7 mouse cellular contexts compared by ENCODE assay signal in the genomic region with DNA sequence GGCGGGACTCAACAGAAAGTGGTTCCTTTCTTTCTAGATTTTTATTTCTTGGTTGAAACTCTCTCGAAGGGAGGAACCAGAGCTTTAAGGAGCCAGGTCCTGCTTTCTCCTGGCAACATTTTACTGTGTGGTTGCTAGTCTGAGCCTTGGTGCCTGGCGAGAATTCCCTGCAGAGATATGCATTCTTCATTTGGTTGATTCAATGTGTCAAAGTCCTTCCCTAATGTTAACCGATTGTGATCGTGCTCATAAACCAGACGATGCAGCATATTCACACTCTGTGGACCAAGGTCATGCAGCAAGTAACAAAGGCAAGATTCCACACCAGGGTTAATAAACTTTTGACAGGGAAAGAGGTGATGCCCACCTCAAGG. TPM values are rescaled to one million over a fixed set of nuclear protein-coding genes. Genes with fewer than 3 reads are reported as not detected.
A peak's percentile ranks its signal among the peaks of the same experiment; 100 is the strongest.
DNase-seq lines count a peak whose midpoint lies in the region; ATAC-seq and TF ChIP-seq lines count a peak whose summit lies in the region.

No protein-coding gene starts in this region.

- H3K4me2 ChIP-seq in lung, embryonic 14.5 days = peak overlapping the region; percentile 95
- peak overlapping the region; percentile 74 for H3K4me2 ChIP-seq in forebrain, embryonic 12.5 days
- peak overlapping the region; percentile 90 for H3K4me2 ChIP-seq in limb, embryonic 13.5 days (replicated peaks)

- WGBS in lung, embryonic 14.5 days = 9% methylated on average over 6 of the region's 6 CpGs
- WGBS in forebrain, embryonic 12.5 days = 5% methylated on average over 6 of the region's 6 CpGs
- WGBS in limb, embryonic 13.5 days = 13% methylated on average over 6 of the region's 6 CpGs
- 6% methylated on average over 6 of the region's 6 CpGs for WGBS in small intestine, adult 2 months

- H3K27ac ChIP-seq in lung, embryonic 14.5 days (ENCODE audit: low read depth) = no peak overlapping the region
- H3K27ac ChIP-seq in forebrain, embryonic 12.5 days = peak overlapping the region; percentile 95
- H3K27ac ChIP-seq in limb, embryonic 13.5 days = peak overlapping the region; percentile 55; the same call in 1 of the 2 replicates
- no peak overlapping the region for H3K27ac ChIP-seq in small intestine, adult 2 months (ENCODE audit: insufficient read depth, low read depth, low read length)

- intact Hi-C loops in left cerebral cortex, postnatal 4 days (cut with DNase I) = no loop called here

- H3K27me3 ChIP-seq in lung, embryonic 14.5 days (ENCODE audit: insufficient read depth, low read length) = peaks cover 17% of the 10 kb centered on the region
- no peaks in the 10 kb centered on the region for H3K27me3 ChIP-seq in forebrain, embryonic 12.5 days
- H3K27me3 ChIP-seq in limb, embryonic 13.5 days = peaks cover 10% of the 10 kb centered on the region; the same call in 1 of the 2 replicates
- H3K27me3 ChIP-seq in small intestine, adult 2 months (ENCODE audit: control insufficient read depth, insufficient read depth, low read length) = peaks cover 10% of the 10 kb centered on the region; the same call in 1 of the 2 replicates

- no peak for TF ChIP-seq CTCF in lung, embryonic 14.5 days (IDR thresholded peaks at IDR 0.05; ENCODE audit: low read depth)
- no peak for TF ChIP-seq CTCF in small intestine, adult 2 months (IDR thresholded peaks at IDR 0.05; ENCODE audit: extremely low read depth, insufficient read length, insufficient replicate concordance, low read depth, low read length)

- H3K9me3 ChIP-seq in lung, embryonic 14.5 days (ENCODE audit: low read depth, low read length) = no peaks in the 10 kb centered on the region
- H3K9me3 ChIP-seq in forebrain, embryonic 12.5 days = no peaks in the 10 kb centered on the region
- no peaks in the 10 kb centered on the region for H3K9me3 ChIP-seq in limb, embryonic 13.5 days

- H3K4me1 ChIP-seq in lung, embryonic 14.5 days (ENCODE audit: insufficient read depth) = peaks cover 3% of the 10 kb centered on the region; the same call in 1 of the 2 replicates
- H3K4me1 ChIP-seq in forebrain, embryonic 12.5 days = peaks cover 64% of the 10 kb centered on the region
- H3K4me1 ChIP-seq in limb, embryonic 13.5 days = peaks cover 40% of the 10 kb centered on the region
- peaks cover 8% of the 10 kb centered on the region for H3K4me1 ChIP-seq in small intestine, adult 2 months (ENCODE audit: control insufficient read depth, insufficient read depth, insufficient read length, low read length)

- peak overlapping the region; percentile 49; the same call in 1 of the 2 replicates for H3K9ac ChIP-seq in lung, embryonic 14.5 days
- H3K9ac ChIP-seq in forebrain, embryonic 12.5 days = peak overlapping the region; percentile 88
- H3K9ac ChIP-seq in limb, embryonic 13.5 days = peak overlapping the region; percentile 70

- TF ChIP-seq POLR2A in small intestine, adult 2 months (IDR thresholded peaks at IDR 0.05; ENCODE audit: low read depth, low read length) = no peak

- ATAC-seq in lung, embryonic 14.5 days (ENCODE audit: insufficient read depth) = peak; percentile 33; the same call in 1 of the 2 replicates
- no peak; the same call in 1 of the 2 replicates for ATAC-seq in forebrain, embryonic 12.5 days (ENCODE audit: low FRiP score)
- ATAC-seq in limb, embryonic 13.5 days (ENCODE audit: low FRiP score, low read depth) = no peak

- no peaks in the 10 kb centered on the region for H3K36me3 ChIP-seq in lung, embryonic 14.5 days (ENCODE audit: insufficient read depth)
- no peaks in the 10 kb centered on the region for H3K36me3 ChIP-seq in forebrain, embryonic 12.5 days (replicated peaks)
- no peaks in the 10 kb centered on the region for H3K36me3 ChIP-seq in limb, embryonic 13.5 days
- H3K36me3 ChIP-seq in small intestine, adult 2 months (ENCODE audit: control insufficient read depth, insufficient read depth, low read length) = no peaks in the 10 kb centered on the region

- peak overlapping the region; percentile 48 for H3K4me3 ChIP-seq in lung, embryonic 14.5 days (ENCODE audit: low read depth, low read length)
- H3K4me3 ChIP-seq in forebrain, embryonic 12.5 days (replicated peaks) = peak overlapping the region; percentile 71
- H3K4me3 ChIP-seq in limb, embryonic 13.5 days = peak overlapping the region; percentile 56
- peak overlapping the region; percentile 57 for H3K4me3 ChIP-seq in small intestine, adult 2 months (ENCODE audit: low read depth, low read length)

- no peak for DNase-seq in lung, embryonic 14.5 days
- DNase-seq in lung, postnatal 36 days = no peak
- no peak for DNase-seq in left cerebral cortex, postnatal 4 days
- no peak for DNase-seq in right cerebral cortex, postnatal 10 days (ENCODE audit: low spot score in 2 of 2)

RNA-seq across cellular contexts. Expression of a gene that starts 0.2 kb away (rescaled TPM):
- polyA plus RNA-seq in lung, embryonic 14.5 days (2014; fragmentation: Nextera tagmentation; extraction: Ambion mirVana) = 1.9 and 2.4 TPM in 2 replicates
- polyA plus RNA-seq in forebrain, embryonic 12.5 days (2016; fragmentation: Nextera tagmentation; extraction: Ambion mirVana) = 119 and 157 TPM in 2 replicates
- 11.5 and 13.0 TPM in 2 replicates for polyA plus RNA-seq in limb, embryonic 13.5 days (2015; fragmentation: Nextera tagmentation; extraction: Ambion mirVana)
- polyA plus RNA-seq in small intestine, adult 2 months (2012; rRNA removed) = 0.48 and 0.53 TPM in 2 replicates
- 100 to 1,000 TPM; 180 to 182 TPM for total RNA-seq in left cerebral cortex, postnatal 4 days (2021)

RNA-seq across cellular contexts. Expression of a gene that starts 28.4 kb away (rescaled TPM):
- 11.8 and 12.5 TPM in 2 replicates for polyA plus RNA-seq in lung, embryonic 14.5 days (2014; fragmentation: Nextera tagmentation; extraction: Ambion mirVana)
- polyA plus RNA-seq in forebrain, embryonic 12.5 days (2016; fragmentation: Nextera tagmentation; extraction: Ambion mirVana) = 20.1 and 21.2 TPM in 2 replicates
- polyA plus RNA-seq in limb, embryonic 13.5 days (2015; fragmentation: Nextera tagmentation; extraction: Ambion mirVana) = 14.6 and 16.7 TPM in 2 replicates
- polyA plus RNA-seq in small intestine, adult 2 months (2012; rRNA removed) = 3.5 and 5.1 TPM in 2 replicates
- total RNA-seq in left cerebral cortex, postnatal 4 days (2021) = 10 to 100 TPM; 13.5 to 14.8 TPM

RNA-seq across cellular contexts. Expression of a gene that starts 30.6 kb away (rescaled TPM):
- 21.5 and 28.1 TPM in 2 replicates for polyA plus RNA-seq in lung, embryonic 14.5 days (2014; fragmentation: Nextera tagmentation; extraction: Ambion mirVana)
- polyA plus RNA-seq in forebrain, embryonic 12.5 days (2016; fragmentation: Nextera tagmentation; extraction: Ambion mirVana) = 13.9 and 18.4 TPM in 2 replicates
- polyA plus RNA-seq in limb, embryonic 13.5 days (2015; fragmentation: Nextera tagmentation; extraction: Ambion mirVana) = 44.1 and 51.3 TPM in 2 replicates
- polyA plus RNA-seq in small intestine, adult 2 months (2012; rRNA removed) = 0.27 and 0.30 TPM in 2 replicates
- total RNA-seq in left cerebral cortex, postnatal 4 days (2021) = 1 to 10 TPM; 7.6 to 7.8 TPM

Comparison
In these comparisons a context has a peak if more than half of its experiments do, and no peak if none do; other contexts are left out.
1. H3K27ac ChIP-seq: peak in forebrain, embryonic 12.5 days (single experiment) and limb, embryonic 13.5 days (single experiment); none in lung, embryonic 14.5 days (single experiment) and small intestine, adult 2 months (single experiment).
2. RNA of a gene that starts 30.6 kb away (polyA plus RNA-seq): 44.1 to 51.3 TPM in limb, embryonic 13.5 days, 21.5 to 28.1 TPM in lung, embryonic 14.5 days and 13.9 to 18.4 TPM in forebrain, embryonic 12.5 days; 0.27 to 0.30 TPM in small intestine, adult 2 months; every median in the first group is over 10 times any median in the second.
3. Peak in every context shown above with its lines, with median percentiles within 50 percentile points of each other: H3K4me2 ChIP-seq, H3K4me3 ChIP-seq and H3K9ac ChIP-seq.